Mouse (Mus musculus): ENCODE data around the gene Wdr74.

GRCm38 (mm10) chr19:8711506-8711905 lies 24.1 kb upstream of the Wdr74 start:
- TF ChIP-seq CTCF (IDR thresholded peaks at IDR 0.05; ENCODE audit: low read depth, low read length): no peak
- no peak for TF ChIP-seq EP300 (IDR thresholded peaks at IDR 0.05; ENCODE audit: insufficient read depth, low read depth, low read length)
- no peak for TF ChIP-seq POLR2A (IDR thresholded peaks at IDR 0.05; ENCODE audit: insufficient read depth, low read length)
